Mouse (Mus musculus) bone marrow, adult 2 months (tissue): Measurements from ENCODE around the gene Tfip11.

Source experiments
- CTCF ChIP-seq: fragments of 200-500 bp; IDR thresholded peaks from 2 replicates; pipeline ENCODE4 v1.5.1; 2011; ENCODE audit warnings: low read length, control low read depth; ENCODE audit not compliant: control insufficient read depth, insufficient read depth
- POLR2A ChIP-seq: fragments of 200-500 bp; IDR thresholded peaks from 2 replicates; pipeline ENCODE4 v1.6.1; 2011; ENCODE audit warnings: low read depth, mild to moderate bottlenecking, control low read depth, low read length, borderline replicate concordance; ENCODE audit not compliant: control insufficient read depth

- TF ChIP-seq POLR2A (no peak), CTCF (no peak)
Observed at GRCm38 (mm10) chr5:112279181-112280021, 46.8 kb upstream of the Tfip11 start.
